Mouse (Mus musculus) G1E (cell line): Measurements from ENCODE around the gene Spg7. TPM values are rescaled to one million over a fixed set of nuclear protein-coding genes. Genes with fewer than 3 reads are reported as not detected.
"Not testable (repeated sequence)": the region's sequence is repeated elsewhere in the genome, so short reads cannot be mapped to it uniquely, and the experiment has no call there.

ENCODE experiments used
- ATAC-seq: 2 replicates; pipeline ENCODE4 v1.8.0; 2016; ENCODE audit warnings: mild to moderate bottlenecking; ENCODE audit not compliant: insufficient number of reproducible peaks, poor library complexity, low FRiP score, severe bottlenecking; ENCODE audit errors: extremely low read depth
- DNase-seq: peaks from one replicate; pipeline ENCODE4 v3.0.0; 2012; ENCODE audit warnings: low spot score
- H3K27me3 ChIP-seq: 2 replicates; pipeline ENCODE4 v1.6.1; 2012; ENCODE audit warnings: mild to moderate bottlenecking, low read length, inconsistent platforms; ENCODE audit not compliant: insufficient read depth
- H3K36me3 ChIP-seq: replicated peaks from 2 replicates; pipeline ENCODE3; 2012; ENCODE audit warnings: mild to moderate bottlenecking, inconsistent platforms
- H3K4me1 ChIP-seq: 2 replicates; pipeline ENCODE4 v1.6.1; 2012; ENCODE audit warnings: low read depth, low read length, inconsistent platforms, mixed read lengths; ENCODE audit not compliant: insufficient read depth
- H3K4me3 ChIP-seq: 2 replicates; pipeline ENCODE4 v1.5.1; 2012; ENCODE audit warnings: low read depth, mild to moderate bottlenecking, inconsistent platforms, low read length, moderate library complexity, mixed read lengths
- H3K9me3 ChIP-seq: replicated peaks from 2 replicates; pipeline ENCODE4 v1.6.1; 2012; ENCODE audit warnings: inconsistent platforms
- CTCF ChIP-seq: IDR thresholded peaks from 2 replicates; pipeline ENCODE4 v1.5.1; 2012; ENCODE audit warnings: low read depth, low read length, inconsistent platforms, mixed read lengths
- GATA1 ChIP-seq: IDR thresholded peaks from 2 replicates; pipeline ENCODE4 v1.6.1; 2012; ENCODE audit warnings: borderline replicate concordance, low read length, inconsistent platforms, mixed read lengths
- GATA2 ChIP-seq: IDR thresholded peaks from 2 replicates; pipeline ENCODE4 v1.6.1; 2012; ENCODE audit warnings: low read depth, low read length, inconsistent platforms, borderline replicate concordance
- POLR2AphosphoS5 ChIP-seq: IDR thresholded peaks from 2 replicates; pipeline ENCODE4 v1.6.1; 2012; ENCODE audit warnings: low read depth, low read length, inconsistent platforms; ENCODE audit not compliant: insufficient replicate concordance
- TAL1 ChIP-seq: conservative IDR thresholded peaks from 2 replicates; pipeline ENCODE4 v1.6.1; 2012; ENCODE audit warnings: low read depth, low read length, inconsistent platforms, mixed read lengths
- polyA plus RNA-seq: library from polyadenylated mRNA; stranded (reverse); fragments of >175 nt; gene quantifications from 2 replicates; pipeline ENCODE4 v1.2.3, GENCODE M21; 2012
- total RNA-seq, 2 experiments: library from RNA; stranded (forward) in 1 of 2; stranded (reverse) in 1 of 2; fragments of 200-1000 nt in 1 of 2; fragments of >200 nt in 1 of 2; fragmentation: Nextera tagmentation in 1 of 2; gene quantifications; 2 replicates each; pipeline ENCODE4 v1.2.3; 2014 to 2017

The Spg7 gene
- total and polyA plus RNA-seq, 3 experiments: 11.7 to 40.2 (median 20.9) TPM

DNA sequence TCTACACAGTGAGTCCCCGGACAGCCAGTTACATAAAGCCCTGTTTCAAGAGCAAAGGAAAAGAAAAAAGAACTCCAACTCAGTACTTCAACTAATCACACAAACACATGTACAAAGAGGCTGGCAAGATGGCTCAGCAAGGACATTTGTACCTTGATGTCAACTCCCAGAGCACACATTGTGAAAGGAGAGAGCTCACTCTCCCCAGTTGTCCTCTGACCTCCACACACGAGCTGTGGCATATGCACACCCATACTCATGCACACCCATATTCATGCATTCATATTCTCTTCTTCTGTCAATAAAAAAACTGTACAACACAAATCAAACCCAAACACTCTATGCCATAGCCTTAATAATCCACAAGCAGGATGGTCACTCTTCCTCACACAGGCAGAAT, 41.9 kb upstream of the Spg7 start:
- peaks cover 55% of the 10 kb centered on the region for H3K4me1 ChIP-seq

GRCm38 (mm10) chr8:123021259-123021658, 41.5 kb upstream of the Spg7 start:
- H3K36me3 ChIP-seq: peaks cover 65% of the 10 kb centered on the region
- ATAC-seq: no peak
- no peak for DNase-seq
- TF ChIP-seq POLR2AphosphoS5 (no peak), GATA1 (no peak), TAL1 (no peak), CTCF (no peak), GATA2 (no peak)
- H3K9me3 ChIP-seq: no peaks in the 10 kb centered on the region
- H3K27me3 ChIP-seq: no peaks in the 10 kb centered on the region
- no peak overlapping the region for H3K4me3 ChIP-seq
- peaks cover 55% of the 10 kb centered on the region for H3K4me1 ChIP-seq

More for the DNA sequence above, 41.9 kb upstream of the Spg7 start:
- no peaks in the 10 kb centered on the region for H3K27me3 ChIP-seq
- H3K36me3 ChIP-seq: peaks cover 67% of the 10 kb centered on the region
- ATAC-seq (no peak), DNase-seq (no peak)
- no peaks in the 10 kb centered on the region for H3K9me3 ChIP-seq
- no peak overlapping the region for H3K4me3 ChIP-seq
- TF ChIP-seq POLR2AphosphoS5: no peak
- TF ChIP-seq GATA1: no peak
- TF ChIP-seq TAL1: no peak
- no peak for TF ChIP-seq GATA2
- no peak for TF ChIP-seq CTCF

DNA sequence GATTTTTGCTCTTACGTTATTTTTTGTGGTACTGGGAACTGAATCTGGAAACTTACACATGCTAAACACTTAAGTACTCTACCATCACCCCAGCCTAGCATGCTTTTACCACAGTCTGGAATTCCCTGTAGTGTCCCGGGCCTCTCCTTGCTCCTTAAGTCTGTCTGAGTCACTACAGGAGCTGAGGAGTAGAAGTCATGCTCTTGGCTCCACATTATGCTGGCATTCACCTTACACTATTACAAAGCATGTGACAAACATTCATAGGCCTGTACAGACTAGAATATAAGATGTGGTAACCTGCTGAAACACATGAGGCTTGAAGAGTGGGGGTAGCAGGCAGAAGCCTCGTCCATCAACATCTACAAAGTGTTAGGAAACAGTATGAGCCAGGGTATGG, 40.0 kb upstream of the Spg7 start:
- TF ChIP-seq TAL1: no peak
- TF ChIP-seq GATA2: no peak
- no peak for TF ChIP-seq GATA1
- no peak for TF ChIP-seq POLR2AphosphoS5
- no peak for TF ChIP-seq CTCF
- no peaks in the 10 kb centered on the region for H3K27me3 ChIP-seq
- DNase-seq (no peak), ATAC-seq (no peak)
- peaks cover 60% of the 10 kb centered on the region for H3K4me1 ChIP-seq
- peaks cover 57% of the 10 kb centered on the region for H3K36me3 ChIP-seq
- no peaks in the 10 kb centered on the region for H3K9me3 ChIP-seq
- H3K4me3 ChIP-seq: no peak overlapping the region

GRCm38 (mm10) chr8:123024226-123024625, 38.5 kb upstream of the Spg7 start:
- no peak overlapping the region for H3K4me3 ChIP-seq
- H3K36me3 ChIP-seq: peaks cover 53% of the 10 kb centered on the region
- H3K4me1 ChIP-seq: peaks cover 62% of the 10 kb centered on the region
- no peaks in the 10 kb centered on the region for H3K27me3 ChIP-seq
- DNase-seq (no peak), ATAC-seq (no peak)
- H3K9me3 ChIP-seq: no peaks in the 10 kb centered on the region
- no peak for TF ChIP-seq GATA2
- no peak for TF ChIP-seq GATA1
- no peak for TF ChIP-seq CTCF
- no peak for TF ChIP-seq TAL1
- TF ChIP-seq POLR2AphosphoS5: no peak

- Histone ChIP-seq H3K27me3 (no peaks in the 10 kb centered on the region), H3K9me3 (no peaks in the 10 kb centered on the region), H3K4me3 (no peak overlapping the region), H3K4me1 (peaks cover 68% of the 10 kb centered on the region), H3K36me3 (peaks cover 57% of the 10 kb centered on the region)
- no peak for ATAC-seq
- no peak for DNase-seq
- TF ChIP-seq CTCF: no peak
- TF ChIP-seq GATA2: no peak
- no peak for TF ChIP-seq POLR2AphosphoS5
- TF ChIP-seq TAL1: no peak
- TF ChIP-seq GATA1: no peak
Measured at GRCm38 (mm10) chr8:123025951-123026351, 36.8 kb upstream of the Spg7 start.

- H3K4me1 ChIP-seq: peaks cover 74% of the 10 kb centered on the region
Measured at GRCm38 (mm10) chr8:123027786-123028185, 35.0 kb upstream of the Spg7 start.

GRCm38 (mm10) chr8:123030091-123030490, 32.7 kb upstream of the Spg7 start:
- DNase-seq, H3K4me3 ChIP-seq, ATAC-seq, H3K9me3 ChIP-seq, H3K27me3 ChIP-seq: not testable (repeated sequence)
- Histone ChIP-seq H3K36me3 (peaks cover 48% of the 10 kb centered on the region), H3K4me1 (peaks cover 85% of the 10 kb centered on the region)

More at GRCm38 (mm10) chr8:123027786-123028185, 35.0 kb upstream of the Spg7 start:
- Histone ChIP-seq H3K4me3 (peak overlapping the region; percentile 21; the same call in 1 of the 2 replicates), H3K27me3 (no peaks in the 10 kb centered on the region), H3K36me3 (peaks cover 54% of the 10 kb centered on the region), H3K9me3 (no peaks in the 10 kb centered on the region)
- ATAC-seq (peak; percentile 46), DNase-seq (no peak)
- TF ChIP-seq CTCF (no peak), TAL1 (no peak), POLR2AphosphoS5 (no peak), GATA1 (no peak), GATA2 (no peak)
